Comparison of ENCODE assay signal across 8 mouse cellular contexts in genomic region chr15:85613358-85614266, GRCm38 (mm10). TPM values are rescaled to one million over a fixed set of nuclear protein-coding genes. Genes with fewer than 3 reads are reported as not detected.
DNase-seq lines count a peak whose midpoint lies in the region; ATAC-seq lines count a peak whose summit lies in the region.

No protein-coding gene starts in this region.

- H3K4me1 ChIP-seq in hindbrain, embryonic 15.5 days (replicated peaks), result peaks cover 40% of the 10 kb centered on the region
- peaks cover 17% of the 10 kb centered on the region; the same call in 1 of the 2 replicates for H3K4me1 ChIP-seq in midbrain, embryonic 15.5 days

- peak; percentile 82 for ATAC-seq in hindbrain, embryonic 15.5 days (ENCODE audit: low FRiP score, low read depth)
- ATAC-seq in midbrain, embryonic 15.5 days (replicated peaks), result peak; percentile 81

- intact Hi-C loops in heart, postnatal 36 days (cut with DNase I), result loop anchor here (1.0 to 2.0 kb wide), 2 partner anchors 15 to 96 kb away; no protein-coding TSS in a partner anchor

- H3K9me3 ChIP-seq in hindbrain, embryonic 15.5 days, result no peaks in the 10 kb centered on the region
- no peaks in the 10 kb centered on the region for H3K9me3 ChIP-seq in midbrain, embryonic 15.5 days

- H3K27ac ChIP-seq in hindbrain, embryonic 15.5 days (replicated peaks), result peak overlapping the region; percentile 86
- H3K27ac ChIP-seq in midbrain, embryonic 15.5 days, result peak overlapping the region; percentile 74

- no peak overlapping the region for H3K4me3 ChIP-seq in hindbrain, embryonic 15.5 days
- H3K4me3 ChIP-seq in midbrain, embryonic 15.5 days, result no peak overlapping the region

- H3K27me3 ChIP-seq in hindbrain, embryonic 15.5 days, result no peaks in the 10 kb centered on the region; the same call in 1 of the 2 replicates
- H3K27me3 ChIP-seq in midbrain, embryonic 15.5 days (replicated peaks), result 0 out of 2 replicates have a peak, but pooled peaks cover 6% of the 10 kb centered on the region

- peak; percentile 59 for DNase-seq in heart, postnatal 4 days
- DNase-seq in heart, postnatal 36 days, result no peak
- peak; percentile 51 for DNase-seq in cerebellum, adult 9-10 months
- peak; percentile 70 to 87 for DNase-seq in layer of hippocampus, postnatal 14 days (ENCODE audit: low spot score in 2 of 2)
- DNase-seq in embryo, embryonic 10 days (ENCODE audit: low spot score), result no peak
- DNase-seq in thymus, postnatal 25 days, result no peak

- no peak overlapping the region for H3K9ac ChIP-seq in hindbrain, embryonic 15.5 days
- no peak overlapping the region for H3K9ac ChIP-seq in midbrain, embryonic 15.5 days

- H3K36me3 ChIP-seq in hindbrain, embryonic 15.5 days, result no peaks in the 10 kb centered on the region
- no peaks in the 10 kb centered on the region for H3K36me3 ChIP-seq in midbrain, embryonic 15.5 days (replicated peaks)

- WGBS in hindbrain, embryonic 15.5 days, result 40% methylated on average over 17 of the region's 17 CpGs
- 62% methylated on average over 17 of the region's 17 CpGs for WGBS in midbrain, embryonic 15.5 days

- H3K4me2 ChIP-seq in hindbrain, embryonic 15.5 days, result no peak overlapping the region
- H3K4me2 ChIP-seq in midbrain, embryonic 15.5 days, result no peak overlapping the region

RNA-seq across cellular contexts. Expression of gene Wnt7b, which starts 31.3 kb away (rescaled TPM):
- total RNA-seq in heart, postnatal 4 days (2021), result under 1 TPM; 0.21 to 0.27 TPM
- total RNA-seq in heart, postnatal 36 days (2021), result under 1 TPM; 0.11 to 0.25 TPM
- polyA plus RNA-seq in hindbrain, embryonic 15.5 days (2015; fragmentation: Nextera tagmentation; extraction: Ambion mirVana), result 28.8 and 42.8 TPM in 2 replicates
- total RNA-seq in layer of hippocampus, postnatal 14 days (2021), result 10 to 100 TPM; 33.8 to 34.8 TPM
- polyA plus RNA-seq in midbrain, embryonic 15.5 days (2015; fragmentation: Nextera tagmentation; extraction: Ambion mirVana), result 33.2 and 35.0 TPM in 2 replicates

Comparison
In these comparisons a context has a peak if more than half of its experiments do, and no peak if none do; other contexts are left out.
1. DNase-seq: peak in heart, postnatal 4 days (single experiment), cerebellum, adult 9-10 months (single experiment) and layer of hippocampus, postnatal 14 days (2 of 2); none in heart, postnatal 36 days (0 of 2), embryo, embryonic 10 days (single experiment) and thymus, postnatal 25 days (single experiment).
2. RNA of gene Wnt7b, which starts 31.3 kb away (total RNA-seq): 33.8 to 34.8 TPM in layer of hippocampus, postnatal 14 days; 0.21 to 0.27 TPM in heart, postnatal 4 days and 0.11 to 0.25 TPM in heart, postnatal 36 days; every median in the first group is over 10 times any median in the second.